Mouse (Mus musculus) G1E (cell line): ENCODE results near the gene Arf6.

Experiments
- CTCF ChIP-seq: IDR thresholded peaks from 2 replicates; pipeline ENCODE4 v1.5.1; 2012; ENCODE audit warnings: low read depth, low read length, inconsistent platforms, mixed read lengths
- POLR2AphosphoS5 ChIP-seq: IDR thresholded peaks from 2 replicates; pipeline ENCODE4 v1.6.1; 2012; ENCODE audit warnings: low read depth, low read length, inconsistent platforms; ENCODE audit not compliant: insufficient replicate concordance

GRCm38 (mm10) chr12:69390000-69390698 is 18.2 kb downstream of the Arf6 start:
- no peak for TF ChIP-seq CTCF
- TF ChIP-seq POLR2AphosphoS5: no peak
